Mouse (Mus musculus): ENCODE data around the gene Strc. TPM values are rescaled to one million over a fixed set of nuclear protein-coding genes. Genes with fewer than 3 reads are reported as not detected.
A peak's percentile ranks its signal among the peaks of the same experiment; 100 is the strongest.

Gene Strc
- polyA plus RNA-seq, 1 experiment from 2014 or later: not detected

DNA sequence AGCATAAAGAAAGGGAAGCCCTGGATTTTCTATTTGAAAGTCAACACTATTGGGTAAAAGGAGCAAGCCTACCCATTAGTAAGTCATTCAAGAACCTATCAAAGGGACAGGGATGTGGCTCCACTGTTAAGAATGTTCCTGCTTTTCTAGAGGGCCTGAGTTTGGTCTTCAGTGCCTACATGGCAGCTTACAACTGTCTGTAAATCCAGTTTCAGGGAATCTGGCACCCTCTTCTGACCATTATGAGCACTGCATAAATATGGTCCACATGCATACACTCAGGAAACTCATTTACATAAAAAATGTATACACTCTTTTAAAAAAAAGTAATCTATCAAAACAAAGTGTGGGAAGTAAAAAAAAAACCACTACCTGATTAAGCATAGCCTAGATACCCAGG, 47.9 kb downstream of the Strc start:
- H3K27me3 ChIP-seq (ENCODE audit: control insufficient read depth, insufficient read depth, low read length): no peaks in the 10 kb centered on the region
- H3K4me3 ChIP-seq (ENCODE audit: low read depth, low read length): no peak overlapping the region
- no peak overlapping the region for H3K9ac ChIP-seq (ENCODE audit: low read depth, low read length)
- H3K9me3 ChIP-seq (ENCODE audit: control insufficient read depth, low read length): no peaks in the 10 kb centered on the region
- DNase-seq (ENCODE audit: low spot score) (peak; percentile 2), ATAC-seq (ENCODE audit: low FRiP score) (no peak)
- H3K4me1 ChIP-seq (replicated peaks; ENCODE audit: control insufficient read depth, insufficient read depth, low read length): no peaks in the 10 kb centered on the region
- H3K36me3 ChIP-seq (ENCODE audit: control insufficient read depth, insufficient read depth, low read length): no peaks in the 10 kb centered on the region
- no peak overlapping the region for H3K4me2 ChIP-seq (replicated peaks; ENCODE audit: low read depth, low read length)
- H3K27ac ChIP-seq (ENCODE audit: low read depth, low read length): no peak overlapping the region

DNA sequence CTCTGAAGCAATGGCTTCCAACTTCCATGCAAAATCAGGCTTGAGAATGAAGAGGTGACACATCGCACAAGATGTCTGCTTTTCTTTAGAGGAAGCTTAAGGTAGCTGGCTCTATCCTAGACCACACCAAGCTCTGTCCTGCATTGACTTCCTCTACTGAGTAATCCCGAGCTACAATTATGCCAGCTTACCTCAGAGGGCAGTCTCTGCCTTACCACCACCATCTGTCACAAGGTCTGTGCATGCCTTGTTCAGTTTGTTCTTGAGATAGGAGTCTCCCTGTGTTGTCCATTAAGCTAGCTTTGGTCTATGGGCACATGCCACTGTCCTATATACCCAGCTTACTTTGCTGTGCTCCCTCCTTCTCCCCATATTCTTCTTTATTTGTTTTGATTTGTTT, 57.5 kb downstream of the Strc start:
- H3K4me3 ChIP-seq (ENCODE audit: low read depth, low read length): no peak overlapping the region
- WGBS: 91% methylated on average over 2 of the region's 2 CpGs

GRCm38 (mm10) chr2:121323693-121324470, 63.1 kb downstream of the Strc start:
- DNase-seq (ENCODE audit: low spot score): no peak
- Histone ChIP-seq H3K4me3 (ENCODE audit: low read depth, low read length) (no peak overlapping the region), H3K4me1 (replicated peaks; ENCODE audit: control insufficient read depth, insufficient read depth, low read length) (no peaks in the 10 kb centered on the region), H3K4me2 (replicated peaks; ENCODE audit: low read depth, low read length) (no peak overlapping the region), H3K9me3 (ENCODE audit: control insufficient read depth, low read length) (no peaks in the 10 kb centered on the region), H3K9ac (ENCODE audit: low read depth, low read length) (no peak overlapping the region), H3K27ac (ENCODE audit: low read depth, low read length) (no peak overlapping the region), H3K27me3 (ENCODE audit: control insufficient read depth, insufficient read depth, low read length) (no peaks in the 10 kb centered on the region), H3K36me3 (ENCODE audit: control insufficient read depth, insufficient read depth, low read length) (no peaks in the 10 kb centered on the region)
- no peak for ATAC-seq (ENCODE audit: low FRiP score)
- WGBS: 94% methylated on average over 10 of the region's 10 CpGs

More for the DNA sequence above, 57.5 kb downstream of the Strc start:
- H3K9me3 ChIP-seq (ENCODE audit: control insufficient read depth, low read length): no peaks in the 10 kb centered on the region
- no peak overlapping the region for H3K9ac ChIP-seq (ENCODE audit: low read depth, low read length)
- H3K36me3 ChIP-seq (ENCODE audit: control insufficient read depth, insufficient read depth, low read length): no peaks in the 10 kb centered on the region
- DNase-seq (ENCODE audit: low spot score): no peak
- H3K4me2 ChIP-seq (replicated peaks; ENCODE audit: low read depth, low read length): no peak overlapping the region
- no peaks in the 10 kb centered on the region for H3K4me1 ChIP-seq (replicated peaks; ENCODE audit: control insufficient read depth, insufficient read depth, low read length)
- no peak for ATAC-seq (ENCODE audit: low FRiP score)
- no peak overlapping the region for H3K27ac ChIP-seq (ENCODE audit: low read depth, low read length)
- no peaks in the 10 kb centered on the region for H3K27me3 ChIP-seq (ENCODE audit: control insufficient read depth, insufficient read depth, low read length)

DNA sequence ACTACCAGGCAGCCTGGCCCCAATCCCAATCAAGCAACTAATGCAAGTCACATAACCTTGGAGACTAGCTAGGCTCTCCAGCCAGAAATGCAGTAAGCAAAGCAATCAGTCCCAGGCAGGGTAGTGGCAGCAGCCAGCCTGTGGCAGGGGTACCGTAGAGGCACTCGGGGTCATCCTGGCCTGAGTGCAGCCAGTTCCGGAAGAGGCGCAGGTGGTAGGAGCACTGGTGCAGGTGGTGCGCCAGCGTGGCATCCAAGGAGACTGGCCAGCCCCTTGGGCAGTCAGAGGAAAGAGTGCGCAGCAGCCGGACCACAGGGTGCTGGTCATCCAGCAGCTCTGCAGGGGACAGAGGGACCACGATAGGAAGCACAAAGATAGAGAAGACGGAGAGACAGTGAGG, 63.9 kb downstream of the Strc start:
- Histone ChIP-seq H3K4me1 (replicated peaks; ENCODE audit: control insufficient read depth, insufficient read depth, low read length) (no peaks in the 10 kb centered on the region), H3K9ac (ENCODE audit: low read depth, low read length) (no peak overlapping the region), H3K4me3 (ENCODE audit: low read depth, low read length) (no peak overlapping the region), H3K27ac (ENCODE audit: low read depth, low read length) (no peak overlapping the region), H3K27me3 (ENCODE audit: control insufficient read depth, insufficient read depth, low read length) (no peaks in the 10 kb centered on the region), H3K9me3 (ENCODE audit: control insufficient read depth, low read length) (no peaks in the 10 kb centered on the region), H3K36me3 (ENCODE audit: control insufficient read depth, insufficient read depth, low read length) (no peaks in the 10 kb centered on the region), H3K4me2 (replicated peaks; ENCODE audit: low read depth, low read length) (no peak overlapping the region)
- ATAC-seq (ENCODE audit: low FRiP score) (no peak), DNase-seq (ENCODE audit: low spot score) (no peak)
- 93% methylated on average over 10 of the region's 10 CpGs for WGBS

- DNase-seq (ENCODE audit: low spot score) (no peak), ATAC-seq (ENCODE audit: low FRiP score) (no peak)
- Histone ChIP-seq H3K36me3 (ENCODE audit: control insufficient read depth, insufficient read depth, low read length) (no peaks in the 10 kb centered on the region), H3K4me3 (ENCODE audit: low read depth, low read length) (no peak overlapping the region), H3K4me2 (replicated peaks; ENCODE audit: low read depth, low read length) (no peak overlapping the region), H3K9ac (ENCODE audit: low read depth, low read length) (no peak overlapping the region), H3K27ac (ENCODE audit: low read depth, low read length) (no peak overlapping the region), H3K9me3 (ENCODE audit: control insufficient read depth, low read length) (no peaks in the 10 kb centered on the region), H3K4me1 (replicated peaks; ENCODE audit: control insufficient read depth, insufficient read depth, low read length) (no peaks in the 10 kb centered on the region), H3K27me3 (ENCODE audit: control insufficient read depth, insufficient read depth, low read length) (no peaks in the 10 kb centered on the region)
- WGBS: 79% methylated on average over 8 of the region's 8 CpGs
These were observed 70.7 kb downstream of the Strc start for GRCm38 (mm10) chr2:121316278-121316677.

Other genes with a start within 250 kb of the Strc start
- 32.2 and 33.7 TPM in 2 replicates for gene Adal, start 246.7 kb downstream of the Strc start, polyA plus RNA-seq (2014; fragmentation: Nextera tagmentation; extraction: Ambion mirVana)
- 20.8 and 25.3 TPM in 2 replicates for gene Lcmt2, start 246.5 kb downstream of the Strc start, polyA plus RNA-seq (2014; fragmentation: Nextera tagmentation; extraction: Ambion mirVana)
- gene Tubgcp4, start 216.5 kb downstream of the Strc start, polyA plus RNA-seq (2014; fragmentation: Nextera tagmentation; extraction: Ambion mirVana): 61.8 and 69.9 TPM in 2 replicates
- gene Zscan29, start 216.0 kb downstream of the Strc start, polyA plus RNA-seq (2014; fragmentation: Nextera tagmentation; extraction: Ambion mirVana): 12.3 and 13.7 TPM in 2 replicates
- gene Trp53bp1, start 115.8 kb downstream of the Strc start, polyA plus RNA-seq (2014; fragmentation: Nextera tagmentation; extraction: Ambion mirVana): 132 and 164 TPM in 2 replicates
- 14.9 and 20.8 TPM in 2 replicates for gene Map1a, start 97.6 kb downstream of the Strc start, polyA plus RNA-seq (2014; fragmentation: Nextera tagmentation; extraction: Ambion mirVana)
- 10.9 and 11.8 TPM in 2 replicates for gene Ppip5k1, start 31.8 kb downstream of the Strc start, polyA plus RNA-seq (2014; fragmentation: Nextera tagmentation; extraction: Ambion mirVana)
- gene Ckmt1, start 29.5 kb downstream of the Strc start, polyA plus RNA-seq (2014; fragmentation: Nextera tagmentation; extraction: Ambion mirVana): 8.5 and 9.2 TPM in 2 replicates
- 470 and 556 TPM in 2 replicates for gene Pdia3, start 26.6 kb upstream of the Strc start, polyA plus RNA-seq (2014; fragmentation: Nextera tagmentation; extraction: Ambion mirVana)
- 1.9 and 2.7 TPM in 2 replicates for gene Catsper2, start 26.6 kb upstream of the Strc start, polyA plus RNA-seq (2014; fragmentation: Nextera tagmentation; extraction: Ambion mirVana)
- gene Ell3, start 57.1 kb upstream of the Strc start, polyA plus RNA-seq (2014; fragmentation: Nextera tagmentation; extraction: Ambion mirVana): 3.1 and 3.7 TPM in 2 replicates
- 457 and 490 TPM in 2 replicates for gene Serf2, start 62.0 kb upstream of the Strc start, polyA plus RNA-seq (2014; fragmentation: Nextera tagmentation; extraction: Ambion mirVana)
- 114 and 116 TPM in 2 replicates for gene Hypk, start 66.1 kb upstream of the Strc start, polyA plus RNA-seq (2014; fragmentation: Nextera tagmentation; extraction: Ambion mirVana)
- gene Serinc4, start 69.6 kb upstream of the Strc start, polyA plus RNA-seq (2014; fragmentation: Nextera tagmentation; extraction: Ambion mirVana): 0.46 and 0.80 TPM in 2 replicates
- gene Mfap1b, start 86.9 kb upstream of the Strc start, polyA plus RNA-seq (2014; fragmentation: Nextera tagmentation; extraction: Ambion mirVana): 80.4 and 80.9 TPM in 2 replicates
- gene Mfap1a, start 119.5 kb upstream of the Strc start, polyA plus RNA-seq (2014; fragmentation: Nextera tagmentation; extraction: Ambion mirVana): 30.9 and 31.5 TPM in 2 replicates
- gene Wdr76, start 119.6 kb upstream of the Strc start, polyA plus RNA-seq (2014; fragmentation: Nextera tagmentation; extraction: Ambion mirVana): 11.4 and 12.6 TPM in 2 replicates

Measured in hindbrain, embryonic 11.5 days (tissue).